Mouse (Mus musculus): ENCODE measurements around the gene Hexb. TPM values are rescaled to one million over a fixed set of nuclear protein-coding genes. Genes with fewer than 3 reads are reported as not detected.

Gene Hexb
- total and polyA plus RNA-seq, 3 experiments = 12.7 to 15.4 TPM; not detected in 1

DNA sequence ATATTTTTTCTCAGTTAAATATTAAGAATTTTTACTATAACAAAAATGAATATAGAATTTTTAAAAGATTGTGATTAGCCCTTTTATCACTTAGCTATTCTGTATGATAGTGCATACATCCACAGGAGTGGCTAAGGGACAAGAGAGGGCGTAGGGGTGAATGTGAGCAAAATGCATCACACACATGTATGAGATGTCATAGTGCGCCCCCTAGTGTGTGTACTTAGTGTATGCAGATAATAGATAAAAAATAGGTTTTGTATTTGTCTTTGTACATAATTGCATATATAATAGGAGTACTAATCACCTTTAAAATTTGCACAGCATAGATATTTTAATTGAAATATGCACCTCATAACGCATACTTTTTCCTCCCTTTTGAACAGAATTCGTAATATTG is 52.3 kb downstream of the Hexb start:
- peaks cover 3 to 6% of the 10 kb centered on the region in 2 experiments; a peak in 3 of 4 replicates for H3K36me3 ChIP-seq (ENCODE audit: control insufficient read depth in 1 of 2, insufficient read depth in 2 of 2, low read length in 2 of 2)
- H3K27me3 ChIP-seq (ENCODE audit: control insufficient read depth in 1 of 2, insufficient read depth in 2 of 2, low read length in 2 of 2) = no peaks in the 10 kb centered on the region
- H3K9me3 ChIP-seq (replicated peaks; ENCODE audit: insufficient read depth, low read length) = no peaks in the 10 kb centered on the region
- peak; percentile 78 for DNase-seq (ENCODE audit: low read depth, low spot score)
- H3K4me1 ChIP-seq (ENCODE audit: control insufficient read depth in 1 of 2, insufficient read depth in 2 of 2, low read length in 2 of 2) = no peaks in the 10 kb centered on the region
- no peak overlapping the region for H3K4me3 ChIP-seq (ENCODE audit: control insufficient read depth in 1 of 2, insufficient read depth in 1 of 2, low read depth in 2 of 2, low read length in 2 of 2)
- H3K27ac ChIP-seq (ENCODE audit: control insufficient read depth, low read depth, low read length) = no peak overlapping the region
- TF ChIP-seq CHD1 (IDR thresholded peaks at IDR 0.05; ENCODE audit: low read depth, low read length) (no peak), MEF2A (IDR thresholded peaks at IDR 0.05; ENCODE audit: extremely low read depth, insufficient replicate concordance, low read depth, low read length, poor library complexity, severe bottlenecking) (no peak), ELF1 (IDR thresholded peaks at IDR 0.05; ENCODE audit: low read depth, low read length) (no peak), MXI1 (IDR thresholded peaks at IDR 0.05; ENCODE audit: low read depth, low read length) (no peak), ZMIZ1 (IDR thresholded peaks at IDR 0.05; ENCODE audit: low read depth, low read length) (no peak), RCOR1 (IDR thresholded peaks at IDR 0.05; ENCODE audit: low read depth, low read length) (no peak), BHLHE40 (IDR thresholded peaks at IDR 0.05; ENCODE audit: borderline replicate concordance, low read depth, low read length) (no peak), GABPA (IDR thresholded peaks at IDR 0.05; ENCODE audit: low read depth, low read length) (no peak), CTCF (IDR thresholded peaks at IDR 0.05 in 2 of 3, conservative IDR thresholded peaks at IDR 0.05 in 1 of 3; ENCODE audit: control insufficient read depth in 1 of 3, insufficient read depth in 1 of 3, low read depth in 2 of 3, low read length in 3 of 3, poor library complexity in 1 of 3, severe bottlenecking in 1 of 3) (peak; percentile 42 to 84 (median 66)), EP300 (IDR thresholded peaks at IDR 0.05; ENCODE audit: low read depth in 1 of 2, low read length in 2 of 2) (no peak), TAL1 (IDR thresholded peaks at IDR 0.05; ENCODE audit: low read length) (no peak), POLR2AphosphoS5 (IDR thresholded peaks at IDR 0.05; ENCODE audit: borderline replicate concordance, low read depth, low read length) (no peak), POLR2A (IDR thresholded peaks at IDR 0.05; ENCODE audit: control insufficient read depth in 1 of 2, insufficient read depth in 1 of 2, low read depth in 1 of 2, low read length in 2 of 2, poor library complexity in 1 of 2) (no peak), ETS1 (IDR thresholded peaks at IDR 0.05; ENCODE audit: low read depth, low read length) (no peak), SIN3A (IDR thresholded peaks at IDR 0.05; ENCODE audit: low read length) (no peak), NRF1 (IDR thresholded peaks at IDR 0.05; ENCODE audit: insufficient read depth, low read depth, low read length, poor library complexity, severe bottlenecking) (no peak), GATA1 (IDR thresholded peaks at IDR 0.05; ENCODE audit: low read depth, low read length) (peak; percentile 42; the same call in 1 of the 2 replicates), KAT2A (conservative IDR thresholded peaks at IDR 0.05; ENCODE audit: low read depth, low read length) (no peak), ZNF384 (IDR thresholded peaks at IDR 0.05; ENCODE audit: low read depth, low read length) (no peak), USF2 (IDR thresholded peaks at IDR 0.05; ENCODE audit: borderline replicate concordance in 1 of 2, insufficient read depth in 1 of 2, low read depth in 1 of 2, low read length in 2 of 2) (no peak), MAX (IDR thresholded peaks at IDR 0.05; ENCODE audit: low read length) (no peak), MYB (IDR thresholded peaks at IDR 0.05; ENCODE audit: low read depth, low read length) (no peak), POLR2AphosphoS2 (IDR thresholded peaks at IDR 0.05; ENCODE audit: low read length) (no peak), RAD21 (IDR thresholded peaks at IDR 0.05; ENCODE audit: low read depth, low read length) (peak; percentile 41), JUND (IDR thresholded peaks at IDR 0.05; ENCODE audit: low read depth, low read length) (no peak), CHD2 (IDR thresholded peaks at IDR 0.05; ENCODE audit: low read length) (no peak), SMC3 (IDR thresholded peaks at IDR 0.05; ENCODE audit: low read depth, low read length) (peak; percentile 46), TBP (IDR thresholded peaks at IDR 0.05; ENCODE audit: low read depth, low read length) (no peak), UBTF (IDR thresholded peaks at IDR 0.05; ENCODE audit: borderline replicate concordance, insufficient read depth, low read depth, low read length) (no peak), MAFK (IDR thresholded peaks at IDR 0.05; ENCODE audit: borderline replicate concordance, low read depth, low read length) (no peak), NELFE (IDR thresholded peaks at IDR 0.05; ENCODE audit: low read depth, low read length) (no peak), HCFC1 (IDR thresholded peaks at IDR 0.05; ENCODE audit: low read depth, low read length) (no peak), MAZ (IDR thresholded peaks at IDR 0.05; ENCODE audit: low read depth, low read length) (no peak), ZKSCAN1 (IDR thresholded peaks at IDR 0.05; ENCODE audit: low read depth, low read length) (no peak), E2F4 (IDR thresholded peaks at IDR 0.05; ENCODE audit: borderline replicate concordance, low read depth, low read length) (no peak), ZC3H11A (IDR thresholded peaks at IDR 0.05; ENCODE audit: low read depth, low read length) (no peak), MYC (IDR thresholded peaks at IDR 0.05; ENCODE audit: low read depth, low read length) (peak; percentile 74), USF1 (IDR thresholded peaks at IDR 0.05; ENCODE audit: low read depth, low read length) (no peak), TCF12 (IDR thresholded peaks at IDR 0.05; ENCODE audit: low read depth, low read length) (no peak)
- no peaks in the 10 kb centered on the region for H3K79me2 ChIP-seq (ENCODE audit: control insufficient read depth, insufficient read depth, low read length, poor library complexity)
- H3K9ac ChIP-seq (ENCODE audit: control insufficient read depth, low read depth, low read length, poor library complexity, severe bottlenecking) = no peak overlapping the region

Data from MEL (cell line).